Mouse (Mus musculus) heart, adult 11 months (tissue): ENCODE measurements around the gene Sdhb.

Experiments
- DNase-seq: peaks from one replicate; pipeline ENCODE4 v3.0.0; 2022

Sdhb gene

DNA sequence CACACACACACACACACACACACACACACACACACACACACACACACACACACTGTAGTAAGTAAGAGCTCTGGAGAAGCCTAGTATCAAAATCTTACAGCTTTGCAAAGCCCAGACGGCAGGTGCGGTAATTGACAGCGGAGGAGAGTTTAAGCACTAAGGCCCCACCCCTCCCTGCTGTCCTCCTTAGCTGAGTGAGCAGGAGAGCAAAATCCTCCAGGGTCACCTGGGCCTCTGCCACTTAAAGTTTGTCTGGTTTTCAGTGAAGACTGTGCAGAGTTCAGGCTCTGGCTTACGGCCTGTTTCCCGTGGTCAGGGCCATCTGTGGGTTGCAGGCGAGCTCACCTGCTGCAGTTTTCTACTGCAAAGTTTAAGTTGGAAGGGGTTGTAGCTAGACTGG is 12.5 kb upstream of the Sdhb start:
- DNase-seq: no peak

GRCm38 (mm10) chr4:140949052-140949451 is 12.0 kb upstream of the Sdhb start:
- no peak for DNase-seq

- DNase-seq: no peak
Measured at GRCm38 (mm10) chr4:140949616-140950015, 11.4 kb upstream of the Sdhb start.

- DNase-seq: peak; percentile 95
Measured at GRCm38 (mm10) chr4:140950574-140950973, 10.4 kb upstream of the Sdhb start.

DNA sequence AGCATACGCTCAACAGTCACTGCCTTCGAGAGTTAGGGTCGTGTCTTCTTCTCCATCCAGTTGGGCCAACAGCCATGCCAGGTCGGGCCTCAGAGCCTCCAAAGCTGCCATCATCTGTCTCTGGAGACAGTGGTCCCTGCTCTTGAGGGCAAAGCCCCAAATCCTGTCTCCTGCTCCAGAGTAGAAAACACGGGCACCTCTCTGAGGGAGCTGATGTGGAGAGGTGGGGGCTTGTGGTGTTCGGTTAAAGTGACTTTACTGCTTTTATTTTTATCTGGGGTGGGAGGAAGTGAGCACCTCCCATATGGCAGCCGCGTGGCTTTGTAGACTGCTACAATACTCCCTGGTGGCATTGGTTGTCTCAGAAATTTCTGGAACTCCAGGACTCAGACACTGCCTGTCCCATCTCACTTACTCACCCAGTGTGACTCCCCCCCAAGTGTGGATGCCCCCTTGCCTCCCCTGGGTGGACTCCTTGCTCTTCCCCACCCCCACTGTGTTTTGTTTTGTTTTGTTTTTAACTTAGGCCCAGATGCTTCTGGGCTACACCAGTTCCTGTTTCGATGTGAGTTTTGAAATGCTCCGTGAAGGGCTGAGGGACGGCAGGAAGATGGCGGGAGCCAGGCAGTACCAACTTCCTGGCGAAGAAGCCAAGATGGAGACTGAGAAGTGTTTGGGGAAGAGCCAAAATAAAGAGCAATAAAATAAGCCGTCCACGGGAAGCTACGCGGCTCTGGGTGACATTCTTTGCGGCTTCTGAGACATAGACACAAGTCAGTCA is 9.0 kb upstream of the Sdhb start:
- peak; percentile 93 for DNase-seq

DNA sequence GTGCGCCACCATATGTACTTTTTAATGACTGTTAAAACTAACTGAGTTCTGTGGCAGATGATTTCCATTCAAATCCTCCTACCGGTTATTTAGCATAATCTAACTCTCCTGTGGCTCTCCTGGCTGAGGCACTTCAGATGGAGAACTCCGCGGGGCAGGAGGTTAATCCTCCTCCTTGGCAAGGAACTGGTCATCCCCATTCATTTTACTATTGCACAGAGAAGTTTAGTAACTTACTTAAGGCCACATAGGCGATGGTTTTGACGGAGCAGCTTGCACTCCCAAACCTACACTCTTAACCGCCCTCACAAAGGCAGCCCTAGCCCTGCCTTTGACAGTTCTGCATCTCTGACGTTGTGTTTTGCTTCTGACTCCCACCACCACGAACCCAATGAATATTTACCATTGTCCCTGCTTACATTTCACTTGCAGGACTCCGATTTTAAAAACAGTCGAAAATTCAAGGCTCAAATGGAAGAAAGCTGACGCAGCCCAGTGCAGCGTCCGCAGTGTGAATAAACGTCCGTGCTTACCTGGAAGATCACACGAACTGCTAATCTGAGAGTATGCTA is 3.8 kb upstream of the Sdhb start:
- no peak for DNase-seq

DNA sequence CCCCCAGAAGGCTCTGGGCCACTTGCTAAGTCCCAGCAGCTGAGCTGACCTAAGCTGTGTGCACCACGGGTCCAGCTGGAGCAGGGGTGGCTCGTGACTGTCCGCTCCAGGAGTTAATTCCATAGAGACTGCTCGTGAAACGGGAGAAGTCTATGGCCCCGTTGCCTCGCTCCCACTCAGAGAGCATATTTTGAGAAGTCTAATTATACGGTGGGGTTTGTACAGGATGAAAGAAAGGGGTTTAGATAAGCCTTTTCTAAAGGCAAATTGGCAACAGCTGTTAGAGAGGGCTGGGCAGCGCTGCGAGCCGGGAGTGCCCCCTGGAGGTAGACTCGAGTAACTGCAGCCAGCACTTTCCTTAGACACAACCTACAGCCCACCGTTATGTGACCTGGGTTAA is 3.3 kb upstream of the Sdhb start:
- peak; percentile 96 for DNase-seq

GRCm38 (mm10) chr4:140958319-140958718 is 2.7 kb upstream of the Sdhb start:
- DNase-seq: no peak

- DNase-seq: no peak
Measured at GRCm38 (mm10) chr4:140959128-140959679, 1.8 kb upstream of the Sdhb start.

DNA sequence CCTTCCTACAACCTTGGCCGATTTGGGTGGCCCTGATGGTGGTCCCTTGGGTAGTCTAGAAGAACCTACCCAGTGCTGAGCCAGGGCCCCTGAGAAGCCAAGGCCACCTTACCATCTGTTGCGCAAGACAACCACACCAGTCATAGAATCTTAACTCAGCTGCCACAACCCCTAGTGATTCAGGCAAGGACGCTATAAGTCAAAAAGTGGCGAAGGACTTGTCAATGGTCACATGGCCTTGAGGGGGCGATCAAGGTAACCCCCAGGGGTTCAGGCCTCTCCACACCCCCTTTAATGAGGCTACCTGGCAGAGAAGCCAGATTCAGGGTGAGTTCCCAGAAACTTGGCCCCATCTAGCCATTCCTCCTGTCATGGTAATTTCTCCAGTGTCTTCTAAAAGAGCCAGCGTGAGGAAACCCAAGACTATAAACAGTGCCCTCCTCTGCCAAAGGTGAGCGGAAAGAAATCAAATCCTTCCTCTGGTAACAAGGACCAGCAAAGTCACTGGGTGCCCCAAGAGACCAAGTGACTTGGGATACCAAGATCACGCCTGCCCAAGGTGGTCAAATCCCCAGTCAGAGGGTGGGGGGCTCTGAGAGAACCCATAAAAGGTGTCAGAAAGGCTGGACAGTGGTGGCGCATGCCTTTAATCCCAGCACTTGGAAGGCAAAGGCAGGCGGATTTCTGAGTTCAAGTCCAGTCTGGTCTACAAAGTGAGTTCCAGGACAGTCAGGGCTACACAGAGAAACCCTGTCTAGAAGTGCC is 1.1 kb upstream of the Sdhb start:
- DNase-seq: no peak

DNA sequence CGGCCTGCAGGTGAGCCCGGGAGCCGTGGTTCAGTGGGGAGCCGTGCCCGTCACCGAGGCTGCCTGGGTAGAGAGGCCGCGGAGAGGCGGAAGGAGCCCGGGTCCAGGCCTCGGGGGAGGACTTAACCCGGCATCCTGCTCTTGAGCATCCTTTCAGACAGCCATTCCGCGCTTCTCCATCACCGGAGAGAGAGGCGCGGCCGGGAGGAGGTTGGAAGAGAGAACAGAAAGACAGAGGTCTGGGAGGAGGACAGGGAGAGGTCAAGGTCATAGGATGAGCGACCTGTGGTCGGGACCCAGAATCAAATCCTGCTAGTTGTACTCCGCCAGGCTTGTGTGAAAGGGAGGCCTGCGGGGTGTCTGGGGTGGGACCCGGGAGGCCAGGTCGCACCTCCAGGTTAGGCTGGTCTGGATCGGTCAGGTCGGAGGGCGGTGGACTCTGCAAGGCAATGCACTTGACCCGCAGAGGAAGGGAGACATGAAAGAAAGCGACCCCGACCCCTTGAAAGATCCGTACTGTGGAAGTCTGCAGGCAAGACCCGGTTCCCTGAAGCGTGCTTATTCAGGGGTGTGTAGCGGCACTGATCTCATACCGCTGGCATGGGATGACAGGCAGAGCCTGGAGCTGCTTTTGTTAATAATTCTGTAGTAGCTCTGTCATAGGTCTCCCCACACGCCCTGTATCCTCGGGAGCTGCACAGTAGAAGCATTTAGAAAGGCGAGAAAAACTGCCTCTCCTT is 634 bp downstream of the Sdhb start:
- DNase-seq: no peak

DNA sequence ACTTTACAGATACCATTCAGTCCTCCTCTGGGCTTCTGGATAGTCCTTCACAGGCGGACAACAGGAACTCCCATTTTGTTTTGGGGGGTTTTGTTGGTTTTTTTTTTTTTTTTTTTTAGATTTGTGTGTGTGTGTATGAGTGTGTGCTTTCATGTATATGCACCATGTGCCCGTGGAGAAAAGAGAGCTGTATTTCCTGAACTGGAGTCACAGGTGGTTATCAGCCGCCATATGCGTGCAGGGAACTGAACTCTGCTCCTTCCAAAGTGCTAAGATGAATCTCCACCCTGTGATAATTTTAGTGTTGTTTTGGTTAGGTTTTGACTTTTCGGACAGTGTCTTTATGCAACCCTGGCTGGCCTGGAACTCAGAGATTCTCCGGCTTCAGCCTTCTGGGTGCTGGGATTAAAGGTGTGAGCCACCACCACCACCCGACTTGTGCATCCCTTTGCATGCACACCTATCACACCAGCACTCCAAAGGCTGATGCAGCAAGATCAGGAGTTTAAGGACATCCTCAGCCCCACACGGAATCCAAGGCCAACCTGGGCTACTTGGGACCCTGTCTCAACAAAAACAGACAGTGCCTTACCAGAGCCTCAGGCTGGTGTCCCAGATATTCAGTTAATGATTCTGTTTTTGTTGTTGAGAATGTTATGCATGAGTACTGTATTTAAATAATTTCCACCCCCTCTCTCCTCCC is 1.4 kb downstream of the Sdhb start:
- DNase-seq: no peak

DNA sequence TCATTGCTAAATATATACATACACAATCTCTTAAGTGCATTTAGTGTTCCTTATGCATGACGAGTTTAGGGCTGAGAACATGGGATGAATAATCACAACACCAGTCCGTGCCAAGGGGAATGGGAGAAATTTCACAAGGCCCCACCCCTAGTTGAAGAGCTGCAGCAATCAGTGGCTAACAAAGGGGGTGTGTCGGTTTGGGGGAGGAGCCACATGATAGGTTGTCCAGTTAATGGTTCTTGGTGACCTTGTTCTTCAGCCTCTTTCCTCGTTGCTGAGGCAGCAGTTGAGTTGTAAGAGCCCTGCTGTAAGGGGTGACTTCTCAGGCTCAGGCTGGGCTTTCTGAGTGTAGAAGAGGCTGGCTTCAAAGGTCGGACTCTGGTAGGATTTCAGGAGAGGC is 1.9 kb downstream of the Sdhb start:
- DNase-seq: peak; percentile 96

DNA sequence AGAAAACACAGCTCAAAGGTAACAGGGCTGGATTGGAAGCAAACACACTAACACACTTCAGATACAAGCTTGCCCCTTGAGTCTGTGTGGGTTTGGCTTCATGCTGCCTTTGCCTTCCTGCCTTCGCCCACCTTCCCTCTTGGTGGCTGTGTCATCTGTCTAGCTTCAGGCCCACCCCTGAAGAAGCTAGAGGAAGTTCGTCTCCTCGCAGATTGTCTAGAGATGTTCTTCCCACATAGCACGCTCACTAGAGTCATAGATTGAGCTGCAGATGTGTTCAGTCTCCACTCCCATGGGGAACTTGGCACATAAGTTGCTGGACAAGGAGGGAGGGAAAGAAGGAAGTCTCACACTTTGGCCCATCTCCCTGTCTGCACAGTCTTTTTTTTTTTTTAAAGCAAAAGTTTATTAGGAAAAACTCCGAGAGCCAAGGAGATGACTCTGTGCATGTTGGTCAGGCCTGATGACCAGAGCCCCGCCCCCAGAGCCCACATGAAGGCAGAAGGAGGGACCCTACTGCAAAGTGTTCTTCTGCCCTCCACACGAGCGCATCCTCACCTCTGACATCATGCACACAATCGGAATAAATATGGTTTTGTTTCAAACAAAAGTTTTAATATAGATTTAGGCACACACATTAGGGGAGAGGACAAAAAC is 3.1 kb downstream of the Sdhb start:
- peak; percentile 97 for DNase-seq

DNA sequence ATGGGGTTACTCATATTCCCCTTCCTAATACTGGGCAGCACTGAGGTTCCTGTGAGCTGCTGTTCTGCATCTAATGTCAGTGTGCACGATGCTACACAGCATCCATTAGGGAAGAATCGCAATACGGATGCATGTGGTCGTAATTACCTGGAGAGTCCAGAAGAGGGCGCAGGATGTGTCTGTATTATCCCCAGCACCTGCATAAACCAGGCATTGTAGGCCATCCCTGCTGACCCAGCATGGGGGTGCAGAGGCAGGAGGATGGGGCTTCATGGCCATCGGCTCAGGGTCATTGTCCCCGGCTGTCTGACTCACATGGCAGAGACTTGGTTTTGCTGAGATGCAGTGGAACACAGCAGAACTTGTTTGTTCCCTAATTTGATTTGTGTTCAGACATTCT is 3.6 kb downstream of the Sdhb start:
- DNase-seq: peak; percentile 97

DNA sequence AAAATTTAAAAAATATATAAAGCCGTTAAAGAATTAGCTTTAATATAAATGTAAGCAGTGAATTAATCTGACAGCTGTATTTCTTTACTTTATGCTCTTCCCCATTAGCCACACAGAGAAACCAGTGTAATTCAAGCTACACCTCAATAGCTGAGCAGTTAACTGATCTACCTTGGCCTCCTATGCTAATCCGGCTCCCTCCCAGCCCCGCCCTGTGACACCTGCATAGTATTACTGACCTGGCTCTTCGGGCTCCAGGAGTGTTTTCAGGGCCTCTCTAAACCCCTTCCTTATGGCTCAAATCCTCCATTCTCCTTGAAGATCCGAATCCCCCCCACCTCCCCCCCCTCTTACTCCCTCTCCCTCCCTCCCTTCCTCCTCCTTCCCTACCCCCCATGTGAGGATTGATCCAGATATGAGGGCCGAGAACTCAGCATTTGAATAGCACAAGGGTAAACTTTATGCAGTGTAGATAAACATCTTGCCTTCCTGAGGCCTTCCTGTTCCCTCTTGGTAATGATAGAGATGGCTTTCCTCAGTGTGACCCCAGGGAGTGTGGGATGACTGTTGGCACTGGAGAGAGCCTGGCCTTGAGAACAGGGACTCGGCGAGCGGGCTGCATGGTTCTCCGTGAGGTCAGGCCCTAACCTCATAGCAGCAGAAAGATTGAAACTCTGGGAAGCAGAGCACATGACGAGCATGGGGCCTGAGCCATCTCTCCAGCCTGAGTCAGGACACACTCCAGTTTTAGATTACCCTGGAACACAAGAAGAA is 6.6 kb downstream of the Sdhb start:
- DNase-seq: no peak

DNA sequence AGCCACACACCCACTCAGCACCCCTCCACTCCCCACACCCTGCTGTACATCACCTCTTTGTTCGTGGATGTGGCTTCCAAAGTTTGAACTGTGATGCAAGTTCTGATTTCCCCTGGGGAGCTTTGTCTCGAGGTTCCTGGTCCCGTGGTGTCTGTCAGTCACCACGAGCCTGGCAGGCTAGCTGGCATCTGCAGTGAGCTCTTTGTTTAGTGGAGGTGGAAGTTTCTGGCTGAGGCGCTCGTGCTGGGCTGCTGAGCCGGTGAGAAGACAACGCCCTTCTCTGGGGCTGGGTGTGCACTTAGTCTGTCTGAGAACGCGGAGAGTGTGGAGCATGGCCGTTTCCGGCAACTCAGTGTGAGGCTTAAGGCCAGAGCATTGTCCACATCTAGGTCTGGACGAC is 10.7 kb downstream of the Sdhb start:
- DNase-seq: no peak

DNA sequence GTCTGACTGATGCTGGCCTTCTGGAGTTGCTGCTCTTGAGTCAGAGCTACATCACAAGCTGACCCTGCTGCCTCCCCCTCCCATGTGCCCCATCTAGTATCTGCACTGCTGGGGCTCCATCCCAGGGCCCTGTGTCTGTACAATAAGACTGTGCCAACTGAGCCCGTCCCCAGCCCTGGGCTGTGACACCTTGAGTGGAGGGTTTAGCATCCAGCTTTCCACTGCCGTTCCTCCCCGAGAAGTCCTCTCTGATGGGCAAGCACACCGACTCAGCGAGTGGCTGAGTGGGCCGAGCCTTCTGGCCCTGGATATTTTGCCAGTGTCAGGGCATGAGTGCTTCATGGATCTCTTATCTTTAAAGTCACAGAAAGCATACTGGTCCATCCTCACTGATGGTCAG is 13.4 kb downstream of the Sdhb start:
- DNase-seq: no peak

GRCm38 (mm10) chr4:140975356-140975755 is 14.4 kb downstream of the Sdhb start:
- peak; percentile 95 for DNase-seq

GRCm38 (mm10) chr4:140977278-140977677 is 16.3 kb downstream of the Sdhb start:
- DNase-seq: no peak
